Mouse (Mus musculus) ovary, postnatal 14 days (tissue): ENCODE measurements around the gene Plppr1.

ENCODE experiments used
- DNase-seq: peaks from one replicate; pipeline ENCODE4 v3.0.0; 2022; ENCODE audit warnings: low spot score

Plppr1 gene

GRCm38 (mm10) chr4:49118842-49119241 is 59.8 kb downstream of the Plppr1 start:
- DNase-seq, result no peak

GRCm38 (mm10) chr4:49144798-49145197 is 85.7 kb downstream of the Plppr1 start:
- no peak for DNase-seq

- DNase-seq, result no peak
Observed at GRCm38 (mm10) chr4:49148775-49149174, 89.7 kb downstream of the Plppr1 start.

- no peak for DNase-seq
Observed at GRCm38 (mm10) chr4:49149251-49149650, 90.2 kb downstream of the Plppr1 start.

- peak; percentile 31 for DNase-seq
Observed at GRCm38 (mm10) chr4:49153849-49154248, 94.8 kb downstream of the Plppr1 start.

GRCm38 (mm10) chr4:49156781-49157180 is 97.7 kb downstream of the Plppr1 start:
- DNase-seq, result no peak

GRCm38 (mm10) chr4:49163285-49163684 is 104.2 kb downstream of the Plppr1 start:
- DNase-seq, result no peak

GRCm38 (mm10) chr4:49166391-49166790 is 107.3 kb downstream of the Plppr1 start:
- DNase-seq, result no peak

GRCm38 (mm10) chr4:49167030-49167429 is 108.0 kb downstream of the Plppr1 start:
- no peak for DNase-seq

- no peak for DNase-seq
Observed at GRCm38 (mm10) chr4:49169498-49169897, 110.4 kb downstream of the Plppr1 start.

- DNase-seq, result no peak
Observed at GRCm38 (mm10) chr4:49178101-49178500, 119.0 kb downstream of the Plppr1 start.

- no peak for DNase-seq
Observed at GRCm38 (mm10) chr4:49178891-49179290, 119.8 kb downstream of the Plppr1 start.

GRCm38 (mm10) chr4:49179471-49180181 is 120.6 kb downstream of the Plppr1 start:
- DNase-seq, result no peak

- DNase-seq, result no peak
Observed at GRCm38 (mm10) chr4:49189991-49190526, 131.0 kb downstream of the Plppr1 start.

- no peak for DNase-seq
Observed at GRCm38 (mm10) chr4:49197125-49197747, 138.2 kb downstream of the Plppr1 start.

- no peak for DNase-seq
Observed at GRCm38 (mm10) chr4:49210457-49210856, 151.4 kb downstream of the Plppr1 start.

GRCm38 (mm10) chr4:49211582-49211981 is 152.5 kb downstream of the Plppr1 start:
- no peak for DNase-seq

GRCm38 (mm10) chr4:49212616-49213544 is 153.8 kb downstream of the Plppr1 start:
- no peak for DNase-seq

GRCm38 (mm10) chr4:49214341-49214740 is 155.3 kb downstream of the Plppr1 start:
- DNase-seq, result no peak

GRCm38 (mm10) chr4:49223501-49223900 is 164.4 kb downstream of the Plppr1 start:
- no peak for DNase-seq

- DNase-seq, result peak; percentile 15
Observed at GRCm38 (mm10) chr4:49225021-49225420, 165.9 kb downstream of the Plppr1 start.
